Mouse (Mus musculus): ENCODE measurements around the gene Timmdc1. TPM values are rescaled to one million over a fixed set of nuclear protein-coding genes. Genes with fewer than 3 reads are reported as not detected.

The Timmdc1 gene
- polyA plus RNA-seq, 1 experiment, result 7.8 TPM

GRCm38 (mm10) chr16:38452442-38453202, 69.8 kb downstream of the Timmdc1 start, which contains the start of gene Adprh:
Adprh (minus strand) TSS chr16:38452703.
- H3K27me3 ChIP-seq (ENCODE audit: control insufficient read depth, insufficient read depth, low read length), result no peaks in the 10 kb centered on the region
- TF ChIP-seq CTCF (IDR thresholded peaks at IDR 0.05; ENCODE audit: extremely low read depth, insufficient read depth, insufficient read length, insufficient replicate concordance) (no peak), POLR2A (IDR thresholded peaks at IDR 0.05; ENCODE audit: low read depth, low read length) (peak; percentile 98)
- H3K27ac ChIP-seq (ENCODE audit: insufficient read depth, low read length), result peak within 1 kb of the TSS; percentile 94
- WGBS, result under 1% methylated on average over 59 of the region's 61 CpGs
- peaks cover 4% of the 10 kb centered on the region; the same call in 1 of the 2 replicates for H3K36me3 ChIP-seq (ENCODE audit: control insufficient read depth, insufficient read depth, low read length)
- peak within 1 kb of the TSS; percentile 97 for H3K4me3 ChIP-seq (ENCODE audit: extremely low read depth, insufficient read depth, insufficient read length)
- peak; percentile 34 to 87 for DNase-seq (ENCODE audit: low read depth in 1 of 2, low spot score in 2 of 2)
- H3K4me1 ChIP-seq (ENCODE audit: control insufficient read depth, insufficient read depth, insufficient read length), result peaks cover 17% of the 10 kb centered on the region; the same call in 1 of the 2 replicates

GRCm38 (mm10) chr16:38451421-38452205, 70.8 kb downstream of the Timmdc1 start:
- peak overlapping the region; percentile 51; the same call in 1 of the 2 replicates for H3K27ac ChIP-seq (ENCODE audit: insufficient read depth, low read length)
- 49% methylated on average over 12 of the region's 12 CpGs for WGBS
- peaks cover 11% of the 10 kb centered on the region; the same call in 1 of the 2 replicates for H3K36me3 ChIP-seq (ENCODE audit: control insufficient read depth, insufficient read depth, low read length)
- DNase-seq (ENCODE audit: low read depth in 1 of 2, low spot score in 2 of 2), result no peak
- H3K27me3 ChIP-seq (ENCODE audit: control insufficient read depth, insufficient read depth, low read length), result no peaks in the 10 kb centered on the region
- peaks cover 12% of the 10 kb centered on the region; the same call in 1 of the 2 replicates for H3K4me1 ChIP-seq (ENCODE audit: control insufficient read depth, insufficient read depth, insufficient read length)
- TF ChIP-seq POLR2A (IDR thresholded peaks at IDR 0.05; ENCODE audit: low read depth, low read length), result no peak
- no peak for TF ChIP-seq CTCF (IDR thresholded peaks at IDR 0.05; ENCODE audit: extremely low read depth, insufficient read depth, insufficient read length, insufficient replicate concordance)
- peak overlapping the region; percentile 97 for H3K4me3 ChIP-seq (ENCODE audit: extremely low read depth, insufficient read depth, insufficient read length)

- H3K27me3 ChIP-seq (ENCODE audit: control insufficient read depth, insufficient read depth, low read length), result no peaks in the 10 kb centered on the region
- H3K27ac ChIP-seq (ENCODE audit: insufficient read depth, low read length), result no peak overlapping the region
- no peak overlapping the region for H3K4me3 ChIP-seq (ENCODE audit: extremely low read depth, insufficient read depth, insufficient read length)
- DNase-seq (ENCODE audit: low read depth in 1 of 2, low spot score in 2 of 2), result no peak
- peaks cover 14% of the 10 kb centered on the region for H3K36me3 ChIP-seq (ENCODE audit: control insufficient read depth, insufficient read depth, low read length)
- peaks cover 12% of the 10 kb centered on the region; the same call in 1 of the 2 replicates for H3K4me1 ChIP-seq (ENCODE audit: control insufficient read depth, insufficient read depth, insufficient read length)
- TF ChIP-seq CTCF (IDR thresholded peaks at IDR 0.05; ENCODE audit: extremely low read depth, insufficient read depth, insufficient read length, insufficient replicate concordance) (no peak), POLR2A (IDR thresholded peaks at IDR 0.05; ENCODE audit: low read depth, low read length) (no peak)
- 92% methylated on average over 7 of the region's 7 CpGs for WGBS
These were observed 71.8 kb downstream of the Timmdc1 start for GRCm38 (mm10) chr16:38450707-38451106.

GRCm38 (mm10) chr16:38448458-38448857, 74.0 kb downstream of the Timmdc1 start:
- WGBS, result 94% methylated on average over 12 of the region's 12 CpGs
- Histone ChIP-seq H3K36me3 (ENCODE audit: control insufficient read depth, insufficient read depth, low read length) (peaks cover 23% of the 10 kb centered on the region), H3K4me1 (ENCODE audit: control insufficient read depth, insufficient read depth, insufficient read length) (peaks cover 7% of the 10 kb centered on the region; the same call in 1 of the 2 replicates), H3K4me3 (ENCODE audit: extremely low read depth, insufficient read depth, insufficient read length) (no peak overlapping the region), H3K27ac (ENCODE audit: insufficient read depth, low read length) (no peak overlapping the region), H3K27me3 (ENCODE audit: control insufficient read depth, insufficient read depth, low read length) (no peaks in the 10 kb centered on the region)
- TF ChIP-seq POLR2A (IDR thresholded peaks at IDR 0.05; ENCODE audit: low read depth, low read length) (no peak), CTCF (IDR thresholded peaks at IDR 0.05; ENCODE audit: extremely low read depth, insufficient read depth, insufficient read length, insufficient replicate concordance) (no peak)
- DNase-seq (ENCODE audit: low read depth in 1 of 2, low spot score in 2 of 2), result no peak

Other genes with a start within 250 kb of the Timmdc1 start
- gene Nr1i2, start 227.8 kb downstream of the Timmdc1 start, polyA plus RNA-seq (2012; rRNA removed), result not detected in 2 replicates
- 0.04 TPM in 1 of 2 replicates, not detected in the other for gene Maats1, start 180.5 kb downstream of the Timmdc1 start, polyA plus RNA-seq (2012; rRNA removed)
- 26.6 and 42.2 TPM in 2 replicates for gene Cox17, start 175.7 kb downstream of the Timmdc1 start, polyA plus RNA-seq (2012; rRNA removed)
- not detected in 2 replicates for gene Gm21987, start 175.6 kb downstream of the Timmdc1 start, polyA plus RNA-seq (2012; rRNA removed)
- 3.3 and 4.8 TPM in 2 replicates for gene Popdc2, start 160.5 kb downstream of the Timmdc1 start, polyA plus RNA-seq (2012; rRNA removed)
- 0.54 and 0.88 TPM in 2 replicates for gene Pla1a, start 89.5 kb downstream of the Timmdc1 start, polyA plus RNA-seq (2012; rRNA removed)
- gene Adprh, start 70.0 kb downstream of the Timmdc1 start, polyA plus RNA-seq (2012; rRNA removed), result 39.9 and 47.4 TPM in 2 replicates
- gene Cd80, start 67.1 kb downstream of the Timmdc1 start, polyA plus RNA-seq (2012; rRNA removed), result 1.8 and 2.0 TPM in 2 replicates
- gene Poglut1, start 27.6 kb upstream of the Timmdc1 start, polyA plus RNA-seq (2012; rRNA removed), result 17.9 and 18.2 TPM in 2 replicates
- 37.5 and 38.3 TPM in 2 replicates for gene Tmem39a, start 36.0 kb upstream of the Timmdc1 start, polyA plus RNA-seq (2012; rRNA removed)
- 3.7 and 3.8 TPM in 2 replicates for gene Arhgap31, start 190.6 kb upstream of the Timmdc1 start, polyA plus RNA-seq (2012; rRNA removed)
- gene B4galt4, start 219.6 kb upstream of the Timmdc1 start, polyA plus RNA-seq (2012; rRNA removed), result 1.5 and 2.3 TPM in 2 replicates

All from spleen, adult 2 months (tissue).